Mouse (Mus musculus): Measurements from ENCODE around the gene Gm49388.

DNA sequence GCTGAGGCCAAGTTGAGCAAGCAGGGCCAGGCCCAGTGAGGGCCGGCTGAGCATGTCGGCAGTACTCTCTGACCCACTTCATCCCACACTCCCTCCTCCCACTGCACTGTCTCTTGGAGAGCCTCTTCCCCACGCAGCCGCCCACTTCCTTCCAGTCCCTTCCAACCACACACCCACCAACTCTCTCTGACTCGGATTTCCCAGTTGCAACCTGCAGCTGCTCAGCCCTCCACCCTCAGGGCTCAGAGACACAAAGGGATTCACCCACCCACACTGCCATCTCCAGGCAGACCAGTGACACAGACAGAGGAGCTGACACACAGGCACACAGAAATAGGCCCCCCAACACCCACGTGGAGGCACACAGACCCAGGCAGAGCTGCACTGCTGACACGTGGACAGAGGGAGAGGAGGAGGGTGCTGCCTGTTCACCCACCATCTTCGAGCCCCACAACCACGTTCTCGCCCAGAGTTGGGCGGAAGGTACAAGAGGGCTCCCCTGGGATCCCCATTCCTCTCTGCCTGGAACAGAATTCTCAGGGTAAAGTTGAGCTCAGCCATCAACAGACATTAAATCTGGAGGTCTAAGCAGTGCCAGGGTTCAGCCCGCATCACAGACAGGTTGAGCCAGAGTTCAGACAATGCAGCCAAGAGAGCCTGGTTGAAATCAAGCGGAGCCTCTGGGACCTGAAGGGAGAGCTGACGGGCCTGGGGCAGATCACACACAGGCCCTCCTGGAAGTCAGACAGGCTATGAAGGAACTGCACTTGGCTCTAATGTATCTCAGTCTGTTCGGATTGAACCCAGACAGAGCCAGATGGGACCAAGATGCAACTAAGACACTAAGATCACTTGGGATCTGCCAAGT is 30.8 kb downstream of the Gm49388 start:
- no peak for TF ChIP-seq GATA1 (IDR thresholded peaks at IDR 0.05; ENCODE audit: low read length)
- 0 out of 3 replicates have a peak, but pooled peaks have one; percentile 19 for TF ChIP-seq TAL1 (IDR thresholded peaks at IDR 0.05; ENCODE audit: low read length)

Data from erythroblast, embryonic 14.5 days (primary cell).